Mouse (Mus musculus) liver, embryonic 16.5 days (tissue): ENCODE measurements around the gene Gm11756. TPM values are rescaled to one million over a fixed set of nuclear protein-coding genes. Genes with fewer than 3 reads are reported as not detected.
"Not testable (repeated sequence)": the region's sequence is repeated elsewhere in the genome, so short reads cannot be mapped to it uniquely, and the experiment has no call there.

ENCODE experiments used
- ATAC-seq: fragments of 200-750 bp; cut with Nextera tagmentation; 2 replicates; pipeline ENCODE4 v1.8.0; 2017; ENCODE audit warnings: low read depth, mild to moderate bottlenecking, moderate number of reproducible peaks, moderate library complexity
- H3K27ac ChIP-seq: fragments of 300-500 bp; sonication (generic); 2 replicates; pipeline ENCODE4 v1.5.1; 2014; ENCODE audit warnings: mild to moderate bottlenecking, low read length
- H3K27me3 ChIP-seq: fragments of 300-500 bp; sonication (generic); 2 replicates; pipeline ENCODE4 v1.6.1; 2014; ENCODE audit warnings: low read depth, low read length, mixed read lengths; ENCODE audit not compliant: control insufficient read depth, insufficient read depth
- H3K36me3 ChIP-seq: fragments of 300-500 bp; sonication (generic); 2 replicates; pipeline ENCODE4 v1.6.1; 2014; ENCODE audit warnings: mild to moderate bottlenecking; ENCODE audit not compliant: control insufficient read depth, insufficient read depth
- H3K4me1 ChIP-seq: fragments of 300-500 bp; sonication (generic); 2 replicates; pipeline ENCODE4 v1.6.1; 2014; ENCODE audit warnings: low read depth, low read length, mixed read lengths; ENCODE audit not compliant: control insufficient read depth
- H3K4me2 ChIP-seq: fragments of 300-500 bp; sonication (generic); 2 replicates; pipeline ENCODE4 v1.6.1; 2014; ENCODE audit warnings: low read depth, low read length, mixed read lengths
- H3K4me3 ChIP-seq: fragments of 300-500 bp; sonication (generic); 2 replicates; pipeline ENCODE4 v1.5.1; 2014; ENCODE audit warnings: low read depth, mild to moderate bottlenecking, low read length
- H3K9ac ChIP-seq: fragments of 300-500 bp; sonication (generic); 2 replicates; pipeline ENCODE4 v1.6.1; 2014; ENCODE audit warnings: low read depth, low read length
- H3K9me3 ChIP-seq: fragments of 300-500 bp; sonication (generic); replicated peaks from 2 replicates; pipeline ENCODE4 v1.6.1; 2016; ENCODE audit warnings: low read length; ENCODE audit not compliant: control insufficient read depth
- WGBS: fragments of 180-500 bp; shearing (Covaris S2); extraction: QIAGEN DNeasy Blood & Tissue Kit; methylation state at CpG from one replicate; pipeline ENCODE4 v1.1.7; 2014; ENCODE audit not compliant: insufficient replicate concordance; 5-methylcytosine and 5-hydroxymethylcytosine counted together
- polyA plus RNA-seq: library from polyadenylated mRNA; unstranded; fragments of >200 nt; fragmentation: Nextera tagmentation; extraction: Ambion mirVana; gene quantifications from 2 replicates; pipeline ENCODE4 v1.2.1, GENCODE M21; 2015

The Gm11756 gene
- polyA plus RNA-seq, result not detected in 2 replicates

- 57% methylated on average over 6 of the region's 6 CpGs for WGBS
- not testable (repeated sequence) for H3K4me3 ChIP-seq, H3K36me3 ChIP-seq, H3K9me3 ChIP-seq, H3K4me2 ChIP-seq, H3K9ac ChIP-seq, H3K27me3 ChIP-seq, H3K4me1 ChIP-seq, ATAC-seq, H3K27ac ChIP-seq
Measured at GRCm38 (mm10) chr4:73920660-73921059, at the start of gene Gm11756. Gene Gm11756, minus strand, starts transcription at chr4:73920760.

- Histone ChIP-seq H3K9ac (no peak within 1 kb of the TSS), H3K4me3 (no peak within 1 kb of the TSS), H3K4me1 (no peaks in the 10 kb centered on the region), H3K36me3 (no peaks in the 10 kb centered on the region), H3K27me3 (no peaks in the 10 kb centered on the region), H3K9me3 (no peaks in the 10 kb centered on the region), H3K27ac (no peak within 1 kb of the TSS), H3K4me2 (no peak within 1 kb of the TSS)
- 66% methylated on average over 8 of the region's 8 CpGs for WGBS
- no peak for ATAC-seq
Measured at GRCm38 (mm10) chr4:73950375-73950896, 29.9 kb upstream of the Gm11756 start, which contains the start of gene 2310002L09Rik. Gene 2310002L09Rik, minus strand, starts transcription at chr4:73950846.

DNA sequence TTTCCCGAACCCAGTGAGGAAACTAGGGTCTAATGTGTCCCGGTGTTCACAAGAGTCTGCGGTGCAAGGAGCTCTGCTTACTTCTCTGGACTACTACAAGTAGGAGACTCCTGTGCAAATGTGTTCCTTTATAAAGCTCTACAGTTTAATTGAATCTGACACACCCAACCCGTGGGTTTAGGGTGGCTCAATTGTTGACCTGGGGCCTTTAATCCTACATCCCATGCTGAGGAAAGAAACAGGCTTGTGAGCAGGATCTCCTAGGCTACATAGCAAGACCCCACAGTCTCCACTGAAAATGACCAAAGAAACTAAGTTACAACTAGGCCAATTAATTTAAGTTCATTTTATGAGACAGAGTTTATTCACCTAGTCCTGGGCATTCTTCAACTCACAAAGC is 14.7 kb downstream of the Gm11756 start, which contains the start of gene Gm13871:
Gene Gm13871, minus strand, starts transcription at position 101 of the 400 bp plus-strand sequence.
- H3K4me1 ChIP-seq, H3K27ac ChIP-seq, H3K27me3 ChIP-seq, H3K36me3 ChIP-seq, ATAC-seq, H3K4me3 ChIP-seq, H3K9me3 ChIP-seq, H3K9ac ChIP-seq, H3K4me2 ChIP-seq: not testable (repeated sequence)
- WGBS, result no CpG with 5 or more reads among the region's 4 CpGs

GRCm38 (mm10) chr4:73891012-73891411 is 29.5 kb downstream of the Gm11756 start, which contains the start of gene Gm11757:
Gene Gm11757, minus strand, starts transcription at chr4:73891112.
- not testable (repeated sequence) for ATAC-seq, H3K27ac ChIP-seq, H3K4me1 ChIP-seq, H3K27me3 ChIP-seq, H3K4me3 ChIP-seq, H3K9me3 ChIP-seq, H3K4me2 ChIP-seq, H3K9ac ChIP-seq, H3K36me3 ChIP-seq
- WGBS, result no CpG with 5 or more reads among the region's 4 CpGs

DNA sequence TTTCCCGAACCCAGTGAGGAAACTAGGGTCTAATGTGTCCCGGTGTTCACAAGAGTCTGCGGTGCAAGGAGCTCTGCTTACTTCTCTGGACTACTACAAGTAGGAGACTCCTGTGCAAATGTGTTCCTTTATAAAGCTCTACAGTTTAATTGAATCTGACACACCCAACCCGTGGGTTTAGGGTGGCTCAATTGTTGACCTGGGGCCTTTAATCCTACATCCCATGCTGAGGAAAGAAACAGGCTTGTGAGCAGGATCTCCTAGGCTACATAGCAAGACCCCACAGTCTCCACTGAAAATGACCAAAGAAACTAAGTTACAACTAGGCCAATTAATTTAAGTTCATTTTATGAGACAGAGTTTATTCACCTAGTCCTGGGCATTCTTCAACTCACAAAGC is 44.4 kb downstream of the Gm11756 start, which contains the start of gene Gm11758:
Gene Gm11758, minus strand, starts transcription at position 101 of the 400 bp plus-strand sequence.
- H3K27ac ChIP-seq, H3K27me3 ChIP-seq, H3K4me1 ChIP-seq, H3K4me2 ChIP-seq, H3K9ac ChIP-seq, H3K9me3 ChIP-seq, H3K36me3 ChIP-seq, ATAC-seq, H3K4me3 ChIP-seq: not testable (repeated sequence)
- WGBS, result no CpG with 5 or more reads among the region's 4 CpGs

Other genes starting within 250 kb of the Gm11756 start
- gene Gm428, start 237.2 kb downstream of the Gm11756 start, polyA plus RNA-seq, result not detected in 2 replicates
- gene Rasef, start 129.8 kb downstream of the Gm11756 start, polyA plus RNA-seq, result 0.11 TPM in 1 of 2 replicates, not detected in the other
- gene Gm11758, start 44.5 kb downstream of the Gm11756 start, polyA plus RNA-seq, result not detected in 2 replicates
- not detected in 2 replicates for gene Gm11757, start 29.6 kb downstream of the Gm11756 start, polyA plus RNA-seq
- not detected in 2 replicates for gene Gm13871, start 14.8 kb downstream of the Gm11756 start, polyA plus RNA-seq
- 0.55 and 1.7 TPM in 2 replicates for gene 2310002L09Rik, start 30.1 kb upstream of the Gm11756 start, polyA plus RNA-seq
- 0.05 and 0.07 TPM in 2 replicates for gene Frmd3, start 92.7 kb upstream of the Gm11756 start, polyA plus RNA-seq